Mouse (Mus musculus) MEL (cell line): ENCODE measurements at regions not wholly inside any gene's neighbourhood (a gene's known extent, or its start where the extent isn't known, plus 50 kb on each side); places are given as distances from the start of the nearest gene placed in this dataset.

Source experiments
- DNase-seq: peaks from one replicate; pipeline ENCODE4 v3.0.0; 2011; ENCODE audit warnings: low read depth, low spot score
- H3K27ac ChIP-seq: 2 replicates; pipeline ENCODE4 v1.5.1; 2012; ENCODE audit warnings: low read depth, mild to moderate bottlenecking, control low read depth, low read length, moderate library complexity; ENCODE audit not compliant: control insufficient read depth
- H3K27me3 ChIP-seq, 2 experiments: fragments of 150-350 bp in 1 of 2; sonication (generic) in 1 of 2; 2 replicates each; pipeline ENCODE4 v1.6.1; 2012; ENCODE audit warnings: low read length in 2 of 2, mild to moderate bottlenecking in 2 of 2, improper control_type of control experiment in 1 of 2, moderate library complexity in 1 of 2; ENCODE audit not compliant: insufficient read depth in 2 of 2, control insufficient read depth in 1 of 2
- H3K36me3 ChIP-seq, 2 experiments: 2 replicates each; pipeline ENCODE4 v1.6.1; 2012 to 2014; ENCODE audit warnings: low read length in 2 of 2, improper control_type of control experiment in 1 of 2, inconsistent platforms in 1 of 2, mild to moderate bottlenecking in 1 of 2; ENCODE audit not compliant: insufficient read depth in 2 of 2, control insufficient read depth in 1 of 2
- H3K4me1 ChIP-seq, 2 experiments: fragments of 150-350 bp in 1 of 2; sonication (generic) in 1 of 2; 2 replicates each; pipeline ENCODE4 v1.6.1; 2012; ENCODE audit warnings: low read length in 2 of 2, improper control_type of control experiment in 1 of 2, mild to moderate bottlenecking in 1 of 2; ENCODE audit not compliant: insufficient read depth in 2 of 2, control insufficient read depth in 1 of 2
- H3K4me3 ChIP-seq, 2 experiments: fragments of 150-350 bp in 1 of 2; sonication (generic) in 1 of 2; 2 replicates each; pipeline ENCODE4 v1.5.1; 2012; ENCODE audit warnings: low read depth in 2 of 2, low read length in 2 of 2, mild to moderate bottlenecking in 2 of 2, moderate library complexity in 2 of 2, control low read depth in 1 of 2, improper control_type of control experiment in 1 of 2; ENCODE audit not compliant: control insufficient read depth in 1 of 2, insufficient read depth in 1 of 2
- H3K79me2 ChIP-seq: 2 replicates; pipeline ENCODE4 v1.6.1; 2012; ENCODE audit warnings: mild to moderate bottlenecking, low read length, moderate library complexity; ENCODE audit not compliant: control insufficient read depth, poor library complexity, insufficient read depth
- H3K9ac ChIP-seq: 2 replicates; pipeline ENCODE4 v1.6.1; 2012; ENCODE audit warnings: low read depth, mild to moderate bottlenecking, control low read depth, low read length, moderate library complexity; ENCODE audit not compliant: control insufficient read depth, poor library complexity, severe bottlenecking
- H3K9me3 ChIP-seq: fragments of 150-350 bp; sonication (generic); replicated peaks from 2 replicates; pipeline ENCODE4 v1.6.1; 2012; ENCODE audit warnings: mild to moderate bottlenecking, low read length, improper control_type of control experiment, moderate library complexity; ENCODE audit not compliant: insufficient read depth
- BHLHE40 ChIP-seq: IDR thresholded peaks from 2 replicates; pipeline ENCODE4 v1.6.1; 2012; ENCODE audit warnings: low read depth, mild to moderate bottlenecking, inconsistent platforms, low read length, improper control_type of control experiment, borderline replicate concordance
- CHD2 ChIP-seq: IDR thresholded peaks from 2 replicates; pipeline ENCODE4 v1.6.1; 2011; ENCODE audit warnings: low read length, improper control_type of control experiment
- CTCF ChIP-seq, 3 experiments: IDR thresholded peaks in 2 of 3; conservative IDR thresholded peaks in 1 of 3; 2 replicates each; pipeline ENCODE4 v1.5.1; 2011 to 2012; ENCODE audit warnings: low read length in 3 of 3, low read depth in 2 of 3, mild to moderate bottlenecking in 2 of 3, improper control_type of control experiment in 1 of 3, inconsistent platforms in 1 of 3, mixed read lengths in 1 of 3, moderate library complexity in 1 of 3; ENCODE audit not compliant: control insufficient read depth in 1 of 3, insufficient read depth in 1 of 3, poor library complexity in 1 of 3, severe bottlenecking in 1 of 3
- E2F4 ChIP-seq: IDR thresholded peaks from 2 replicates; pipeline ENCODE4 v1.6.1; 2011; ENCODE audit warnings: low read depth, low read length, improper control_type of control experiment, borderline replicate concordance
- ETS1 ChIP-seq: IDR thresholded peaks from 2 replicates; pipeline ENCODE4 v1.6.1; 2012; ENCODE audit warnings: low read depth, mild to moderate bottlenecking, inconsistent platforms, low read length, improper control_type of control experiment, moderate library complexity
- GATA1 ChIP-seq: IDR thresholded peaks from 2 replicates; pipeline ENCODE4 v1.6.1; 2011; ENCODE audit warnings: low read depth, low read length, improper control_type of control experiment
- HCFC1 ChIP-seq: IDR thresholded peaks from 2 replicates; pipeline ENCODE4 v1.6.1; 2012; ENCODE audit warnings: low read depth, mild to moderate bottlenecking, inconsistent platforms, low read length, improper control_type of control experiment, moderate library complexity
- JUND ChIP-seq: IDR thresholded peaks from 2 replicates; pipeline ENCODE4 v1.6.1; 2011; ENCODE audit warnings: low read depth, mild to moderate bottlenecking, improper control_type of control experiment, low read length
- KAT2A ChIP-seq: conservative IDR thresholded peaks from 2 replicates; pipeline ENCODE4 v1.6.1; 2012; ENCODE audit warnings: low read depth, low read length, improper control_type of control experiment, inconsistent platforms
- MAFK ChIP-seq: IDR thresholded peaks from 2 replicates; pipeline ENCODE4 v1.6.1; 2011; ENCODE audit warnings: low read depth, mild to moderate bottlenecking, low read length, improper control_type of control experiment, borderline replicate concordance
- MAZ ChIP-seq: IDR thresholded peaks from 2 replicates; pipeline ENCODE4 v1.6.1; 2012; ENCODE audit warnings: low read depth, mild to moderate bottlenecking, inconsistent platforms, low read length, improper control_type of control experiment
- NELFE ChIP-seq: IDR thresholded peaks from 2 replicates; pipeline ENCODE4 v1.6.1; 2011; ENCODE audit warnings: low read depth, low read length, improper control_type of control experiment
- POLR2AphosphoS2 ChIP-seq: IDR thresholded peaks from 2 replicates; pipeline ENCODE4 v1.6.1; 2011; ENCODE audit warnings: low read length, improper control_type of control experiment
- TAL1 ChIP-seq: IDR thresholded peaks from 2 replicates; pipeline ENCODE4 v1.6.1; 2012; ENCODE audit warnings: mild to moderate bottlenecking, inconsistent platforms, low read length, moderate library complexity, mixed read lengths
- TBP ChIP-seq: IDR thresholded peaks from 2 replicates; pipeline ENCODE4 v1.8.0; 2011; ENCODE audit warnings: low read depth, low read length, improper control_type of control experiment
- UBTF ChIP-seq: IDR thresholded peaks from 2 replicates; pipeline ENCODE4 v1.6.1; 2012; ENCODE audit warnings: low read depth, mild to moderate bottlenecking, inconsistent platforms, low read length, improper control_type of control experiment, moderate library complexity, borderline replicate concordance; ENCODE audit not compliant: insufficient read depth
- USF1 ChIP-seq: IDR thresholded peaks from 2 replicates; pipeline ENCODE4 v1.6.1; 2014; ENCODE audit warnings: low read depth, mild to moderate bottlenecking, inconsistent platforms, low read length, improper control_type of control experiment, moderate library complexity
- USF2 ChIP-seq, 2 experiments: IDR thresholded peaks; 2 replicates each; pipeline ENCODE4 v1.6.1; 2011 to 2012; ENCODE audit warnings: improper control_type of control experiment in 2 of 2, low read length in 2 of 2, borderline replicate concordance in 1 of 2, inconsistent platforms in 1 of 2, low read depth in 1 of 2, mild to moderate bottlenecking in 1 of 2; ENCODE audit not compliant: insufficient read depth in 1 of 2
- ZC3H11A ChIP-seq: IDR thresholded peaks from 2 replicates; pipeline ENCODE4 v1.6.1; 2012; ENCODE audit warnings: low read depth, mild to moderate bottlenecking, inconsistent platforms, low read length, improper control_type of control experiment
- ZKSCAN1 ChIP-seq: IDR thresholded peaks from 2 replicates; pipeline ENCODE4 v1.6.1; 2012; ENCODE audit warnings: low read depth, mild to moderate bottlenecking, inconsistent platforms, low read length, improper control_type of control experiment, moderate library complexity

DNA sequence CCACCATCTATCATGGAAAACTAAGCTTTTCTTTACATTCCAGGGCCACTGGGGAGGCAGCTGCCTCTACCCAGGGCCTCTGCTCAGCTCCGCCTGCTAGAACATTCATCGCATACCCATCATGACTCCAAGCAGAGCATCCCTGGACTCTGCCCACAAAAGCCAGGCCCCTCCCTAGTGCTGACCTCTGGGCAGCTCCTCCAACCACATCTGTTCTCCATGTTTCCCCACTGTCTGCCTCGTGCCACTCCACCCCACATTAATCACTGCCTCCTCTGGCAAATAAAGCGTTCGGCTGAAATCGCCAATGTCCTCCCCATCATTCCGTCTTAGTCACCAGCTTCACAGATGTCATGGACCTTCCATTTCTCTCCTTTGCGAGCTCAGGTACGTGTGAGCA lies 96.2 kb upstream of the Cops8 start:
- Histone ChIP-seq H3K27me3 (no peaks in the 10 kb centered on the region), H3K36me3 (no peaks in the 10 kb centered on the region), H3K9ac (no peak overlapping the region), H3K4me3 (no peak overlapping the region), H3K4me1 (no peaks in the 10 kb centered on the region), H3K79me2 (no peaks in the 10 kb centered on the region), H3K27ac (no peak overlapping the region), H3K9me3 (no peaks in the 10 kb centered on the region)
- DNase-seq = no peak
- no peak for TF ChIP-seq JUND

GRCm38 (mm10) chr1:90509371-90509770 lies 93.4 kb upstream of the Cops8 start:
- no peak overlapping the region for H3K9ac ChIP-seq
- H3K27ac ChIP-seq = no peak overlapping the region
- TF ChIP-seq POLR2AphosphoS2 (no peak), TBP (no peak), GATA1 (no peak), KAT2A (no peak), ETS1 (no peak)
- TF ChIP-seq, all 39 proteins: peak for 0
- no peak for DNase-seq
- Histone ChIP-seq H3K79me2 (no peaks in the 10 kb centered on the region), H3K9me3 (no peaks in the 10 kb centered on the region), H3K27me3 (no peaks in the 10 kb centered on the region), H3K36me3 (no peaks in the 10 kb centered on the region), H3K4me1 (no peaks in the 10 kb centered on the region), H3K4me3 (no peak overlapping the region)

- TF ChIP-seq CTCF (IDR thresholded peaks at IDR 0.05 in 2 of 3, conservative IDR thresholded peaks at IDR 0.05 in 1 of 3; ENCODE audit: control insufficient read depth in 1 of 3, insufficient read depth in 1 of 3, low read depth in 2 of 3, low read length in 3 of 3, poor library complexity in 1 of 3, severe bottlenecking in 1 of 3) (no peak), ZKSCAN1 (no peak), E2F4 (no peak), KAT2A (no peak), UBTF (no peak), HCFC1 (no peak), BHLHE40 (no peak), ETS1 (no peak), TAL1 (no peak), USF1 (no peak), NELFE (no peak), MAZ (no peak), ZC3H11A (no peak), CHD2 (no peak), USF2 (IDR thresholded peaks at IDR 0.05; ENCODE audit: borderline replicate concordance in 1 of 2, insufficient read depth in 1 of 2, low read depth in 1 of 2, low read length in 2 of 2) (no peak), MAFK (no peak)
- Histone ChIP-seq H3K79me2 (no peaks in the 10 kb centered on the region), H3K27me3 (no peaks in the 10 kb centered on the region), H3K9me3 (no peaks in the 10 kb centered on the region), H3K36me3 (no peaks in the 10 kb centered on the region), H3K27ac (no peak overlapping the region), H3K9ac (no peak overlapping the region), H3K4me1 (no peaks in the 10 kb centered on the region), H3K4me3 (no peak overlapping the region)
- DNase-seq = no peak
These were observed 89.2 kb upstream of the Cops8 start for GRCm38 (mm10) chr1:90513442-90514070.
